Mouse (Mus musculus) neural tube, embryonic 15.5 days (tissue): ENCODE measurements at regions not wholly inside any gene's neighbourhood (a gene's known extent, or its start where the extent isn't known, plus 50 kb on each side); places are given as distances from the start of the nearest gene placed in this dataset.
A peak's percentile ranks its signal among the peaks of the same experiment; 100 is the strongest.

Experiments
- ATAC-seq: fragments of 200-750 bp; cut with Nextera tagmentation; 2 replicates; pipeline ENCODE4 v1.8.0; 2017; ENCODE audit warnings: mild to moderate bottlenecking, moderate TSS enrichment, moderate library complexity; ENCODE audit not compliant: low FRiP score
- H3K27ac ChIP-seq: fragments of 300-500 bp; sonication (generic); replicated peaks from 2 replicates; pipeline ENCODE4 v1.5.1; 2015; ENCODE audit warnings: mild to moderate bottlenecking, inconsistent platforms
- H3K27me3 ChIP-seq: fragments of 300-500 bp; sonication (generic); replicated peaks from 2 replicates; pipeline ENCODE4 v1.6.1; 2015; ENCODE audit warnings: inconsistent platforms
- H3K36me3 ChIP-seq: fragments of 300-500 bp; sonication (generic); 2 replicates; pipeline ENCODE4 v1.6.1; 2015; ENCODE audit warnings: inconsistent platforms
- H3K4me1 ChIP-seq: fragments of 300-500 bp; sonication (generic); 2 replicates; pipeline ENCODE4 v1.6.1; 2015; ENCODE audit warnings: inconsistent platforms
- H3K4me2 ChIP-seq: fragments of 300-500 bp; sonication (generic); 2 replicates; pipeline ENCODE4 v1.6.1; 2015; ENCODE audit warnings: inconsistent platforms, mild to moderate bottlenecking, moderate library complexity
- H3K4me3 ChIP-seq: fragments of 300-500 bp; sonication (generic); replicated peaks from 2 replicates; pipeline ENCODE4 v1.5.1; 2015; ENCODE audit warnings: mild to moderate bottlenecking, inconsistent platforms
- H3K9ac ChIP-seq: fragments of 300-500 bp; sonication (generic); replicated peaks from 2 replicates; pipeline ENCODE4 v1.6.1; 2015; ENCODE audit warnings: mild to moderate bottlenecking, inconsistent platforms
- H3K9me3 ChIP-seq: fragments of 300-500 bp; sonication (generic); replicated peaks from 2 replicates; pipeline ENCODE4 v1.6.1; 2016; ENCODE audit warnings: inconsistent platforms
- WGBS: fragments of 180-500 bp; shearing (Covaris S2); methylation state at CpG from one replicate; pipeline ENCODE4 v1.1.7; 2015; ENCODE audit warnings: mixed read lengths; 5-methylcytosine and 5-hydroxymethylcytosine counted together

- no peak overlapping the region for H3K4me2 ChIP-seq
- ATAC-seq: no peak
- no peak overlapping the region for H3K9ac ChIP-seq
- no peak overlapping the region for H3K4me3 ChIP-seq
- H3K27ac ChIP-seq: no peak overlapping the region
- 90% methylated on average over 5 of the region's 5 CpGs for WGBS
- no peaks in the 10 kb centered on the region for H3K36me3 ChIP-seq
- H3K9me3 ChIP-seq: no peaks in the 10 kb centered on the region
- no peaks in the 10 kb centered on the region for H3K27me3 ChIP-seq
- H3K4me1 ChIP-seq: no peaks in the 10 kb centered on the region
Measured at GRCm38 (mm10) chr9:41745979-41746647, 378.0 kb downstream of the Sorl1 start.

DNA sequence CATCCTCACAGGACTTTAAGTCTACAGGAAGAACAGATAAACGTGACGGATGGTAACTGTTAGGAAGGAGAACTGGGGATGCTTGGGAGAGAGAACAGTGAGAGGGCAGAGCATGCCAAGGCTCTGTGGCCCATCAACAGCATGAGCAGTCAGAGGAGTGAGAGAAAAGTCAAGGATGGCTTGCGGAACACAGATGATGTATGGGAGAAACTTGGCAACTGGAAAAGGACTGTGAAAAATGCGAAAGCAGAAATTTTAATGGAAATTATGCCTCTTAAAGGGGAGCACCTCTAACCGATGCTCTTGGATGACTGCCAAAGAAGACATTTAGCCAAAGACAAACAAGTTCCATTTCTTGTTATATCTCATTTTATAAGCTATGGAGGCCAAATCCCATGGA is 382.6 kb downstream of the Sorl1 start:
- no peaks in the 10 kb centered on the region for H3K9me3 ChIP-seq
- WGBS: 71% methylated on average over 5 of the region's 5 CpGs
- H3K4me3 ChIP-seq: no peak overlapping the region
- no peaks in the 10 kb centered on the region for H3K27me3 ChIP-seq
- peaks cover 9% of the 10 kb centered on the region for H3K4me1 ChIP-seq
- H3K4me2 ChIP-seq: no peak overlapping the region
- H3K9ac ChIP-seq: no peak overlapping the region
- no peak overlapping the region for H3K27ac ChIP-seq
- ATAC-seq: no peak
- H3K36me3 ChIP-seq: no peaks in the 10 kb centered on the region

DNA sequence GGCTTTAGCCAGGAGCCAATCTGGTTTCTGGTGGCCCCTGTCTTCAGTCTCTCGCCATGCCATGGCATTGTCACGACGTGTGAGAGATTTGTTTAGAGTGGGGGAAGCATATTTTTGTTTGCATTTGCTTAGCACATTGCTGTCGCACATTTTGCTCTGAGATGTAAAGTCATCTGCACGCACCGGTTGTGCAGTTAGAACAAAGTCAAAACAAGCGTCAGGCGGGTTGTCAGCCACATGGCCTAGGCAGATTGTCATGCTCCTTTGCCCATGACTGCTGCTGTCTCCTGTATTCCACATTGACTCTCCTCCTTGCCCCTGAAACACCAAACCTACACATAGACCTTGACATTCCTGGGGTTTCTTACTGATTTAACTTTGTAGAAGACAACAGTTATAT is 383.6 kb downstream of the Sorl1 start:
- no peaks in the 10 kb centered on the region for H3K27me3 ChIP-seq
- 96% methylated on average over 8 of the region's 8 CpGs for WGBS
- ATAC-seq: no peak
- H3K9ac ChIP-seq: no peak overlapping the region
- H3K4me3 ChIP-seq: no peak overlapping the region
- no peak overlapping the region for H3K27ac ChIP-seq
- no peaks in the 10 kb centered on the region for H3K9me3 ChIP-seq
- no peak overlapping the region for H3K4me2 ChIP-seq
- peaks cover 13% of the 10 kb centered on the region for H3K4me1 ChIP-seq
- H3K36me3 ChIP-seq: no peaks in the 10 kb centered on the region

GRCm38 (mm10) chr9:41737671-41738070 is 386.4 kb downstream of the Sorl1 start:
- H3K27me3 ChIP-seq: no peaks in the 10 kb centered on the region
- no peaks in the 10 kb centered on the region for H3K36me3 ChIP-seq
- H3K4me2 ChIP-seq: no peak overlapping the region
- 50% methylated on average over 6 of the region's 6 CpGs for WGBS
- no peak for ATAC-seq
- H3K9me3 ChIP-seq: no peaks in the 10 kb centered on the region
- H3K4me3 ChIP-seq: no peak overlapping the region
- H3K9ac ChIP-seq: no peak overlapping the region
- peaks cover 24% of the 10 kb centered on the region for H3K4me1 ChIP-seq
- H3K27ac ChIP-seq: peak overlapping the region; percentile 97

- H3K4me2 ChIP-seq: peak overlapping the region; percentile 60
- no peaks in the 10 kb centered on the region for H3K27me3 ChIP-seq
- no peaks in the 10 kb centered on the region for H3K9me3 ChIP-seq
- H3K4me1 ChIP-seq: peaks cover 24% of the 10 kb centered on the region
- peak overlapping the region; percentile 97 for H3K27ac ChIP-seq
- H3K4me3 ChIP-seq: peak overlapping the region; percentile 39
- no peaks in the 10 kb centered on the region for H3K36me3 ChIP-seq
- ATAC-seq: no peak
- WGBS: 7% methylated on average over 6 of the region's 6 CpGs
- peak overlapping the region; percentile 60 for H3K9ac ChIP-seq
Measured at GRCm38 (mm10) chr9:41736881-41737280, 387.2 kb downstream of the Sorl1 start.

GRCm38 (mm10) chr9:41736234-41736859 is 387.8 kb downstream of the Sorl1 start:
- Histone ChIP-seq H3K4me2 (peak overlapping the region; percentile 60), H3K9me3 (no peaks in the 10 kb centered on the region), H3K27me3 (no peaks in the 10 kb centered on the region), H3K4me1 (peaks cover 24% of the 10 kb centered on the region), H3K9ac (peak overlapping the region; percentile 60), H3K36me3 (no peaks in the 10 kb centered on the region), H3K4me3 (peak overlapping the region; percentile 39), H3K27ac (peak overlapping the region; percentile 97)
- under 1% methylated on average over 16 of the region's 16 CpGs for WGBS
- ATAC-seq: peak; percentile 82

- Histone ChIP-seq H3K4me3 (peak overlapping the region; percentile 39), H3K9me3 (no peaks in the 10 kb centered on the region), H3K4me2 (peak overlapping the region; percentile 60), H3K9ac (peak overlapping the region; percentile 60), H3K27ac (peak overlapping the region; percentile 97), H3K4me1 (peaks cover 24% of the 10 kb centered on the region), H3K36me3 (no peaks in the 10 kb centered on the region), H3K27me3 (no peaks in the 10 kb centered on the region)
- WGBS: under 1% methylated on average over 22 of the region's 22 CpGs
- peak; percentile 87 for ATAC-seq
Measured at GRCm38 (mm10) chr9:41735448-41736233, 388.5 kb downstream of the Sorl1 start.

DNA sequence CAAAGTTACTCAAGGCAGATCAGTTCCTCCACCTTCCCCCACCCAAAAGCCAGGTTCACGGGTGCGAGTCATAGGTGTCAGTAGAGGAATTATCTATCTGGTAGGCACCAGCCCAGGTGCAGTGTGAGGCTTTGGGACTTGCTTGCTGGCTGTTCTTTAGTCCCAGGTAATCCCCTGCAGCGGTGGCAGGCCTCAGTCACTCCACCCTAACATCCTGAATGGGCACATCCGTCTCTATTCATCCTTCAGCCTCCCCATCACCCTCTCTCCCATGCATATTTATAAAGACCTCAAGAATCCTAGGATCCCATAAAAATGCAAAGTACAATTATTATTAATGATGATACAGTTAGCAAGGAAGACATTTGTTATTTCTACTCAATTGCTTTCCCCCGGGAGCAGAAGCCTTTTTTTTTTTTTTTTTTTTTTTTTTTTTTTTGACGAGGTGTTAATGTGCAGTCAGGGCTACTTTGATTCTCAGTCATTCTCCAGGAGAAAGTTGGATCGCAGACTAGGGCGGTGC is 389.1 kb downstream of the Sorl1 start:
- peak overlapping the region; percentile 39 for H3K4me3 ChIP-seq
- no peaks in the 10 kb centered on the region for H3K27me3 ChIP-seq
- peak overlapping the region; percentile 60 for H3K4me2 ChIP-seq
- peak overlapping the region; percentile 97 for H3K27ac ChIP-seq
- no peaks in the 10 kb centered on the region for H3K9me3 ChIP-seq
- no peaks in the 10 kb centered on the region for H3K36me3 ChIP-seq
- 14% methylated on average over 8 of the region's 8 CpGs for WGBS
- no peak for ATAC-seq
- peak overlapping the region; percentile 60 for H3K9ac ChIP-seq
- peaks cover 24% of the 10 kb centered on the region for H3K4me1 ChIP-seq

GRCm38 (mm10) chr9:41721609-41722008 is 402.5 kb downstream of the Sorl1 start:
- no peak overlapping the region for H3K27ac ChIP-seq
- no peak overlapping the region for H3K9ac ChIP-seq
- no peak for ATAC-seq
- no peaks in the 10 kb centered on the region for H3K36me3 ChIP-seq
- no peaks in the 10 kb centered on the region for H3K4me1 ChIP-seq
- H3K4me2 ChIP-seq: no peak overlapping the region
- WGBS: 82% methylated on average over 4 of the region's 4 CpGs
- H3K4me3 ChIP-seq: no peak overlapping the region
- H3K9me3 ChIP-seq: no peaks in the 10 kb centered on the region
- H3K27me3 ChIP-seq: no peaks in the 10 kb centered on the region

DNA sequence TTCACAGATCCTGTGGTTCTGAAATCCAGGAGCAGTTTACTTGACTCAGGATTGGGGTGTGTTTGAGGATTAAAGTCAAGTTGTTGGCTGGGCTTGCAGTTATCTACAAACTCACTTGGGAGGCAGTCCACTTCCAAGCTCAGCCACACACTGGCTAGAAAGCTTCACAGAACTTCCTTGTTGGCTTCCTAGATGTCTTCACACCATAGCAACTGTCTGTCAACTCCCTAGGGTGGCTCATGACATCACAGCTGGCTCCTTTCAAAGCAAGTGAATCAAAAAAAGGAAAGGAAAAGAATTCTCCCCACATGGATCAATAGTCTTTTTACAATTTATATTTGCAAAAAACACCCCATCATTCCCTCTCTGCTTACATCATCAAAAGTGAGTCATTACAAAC is 408.9 kb downstream of the Sorl1 start:
- Histone ChIP-seq H3K9me3 (no peaks in the 10 kb centered on the region), H3K9ac (no peak overlapping the region), H3K4me1 (no peaks in the 10 kb centered on the region), H3K27me3 (no peaks in the 10 kb centered on the region), H3K36me3 (no peaks in the 10 kb centered on the region), H3K4me3 (no peak overlapping the region), H3K27ac (no peak overlapping the region), H3K4me2 (no peak overlapping the region)
- ATAC-seq: no peak

GRCm38 (mm10) chr9:41705972-41706371 is 418.1 kb downstream of the Sorl1 start:
- Histone ChIP-seq H3K27ac (no peak overlapping the region), H3K4me3 (no peak overlapping the region), H3K4me1 (peaks cover 7% of the 10 kb centered on the region), H3K27me3 (no peaks in the 10 kb centered on the region), H3K9ac (no peak overlapping the region), H3K4me2 (no peak overlapping the region), H3K9me3 (no peaks in the 10 kb centered on the region), H3K36me3 (no peaks in the 10 kb centered on the region)
- no peak for ATAC-seq

DNA sequence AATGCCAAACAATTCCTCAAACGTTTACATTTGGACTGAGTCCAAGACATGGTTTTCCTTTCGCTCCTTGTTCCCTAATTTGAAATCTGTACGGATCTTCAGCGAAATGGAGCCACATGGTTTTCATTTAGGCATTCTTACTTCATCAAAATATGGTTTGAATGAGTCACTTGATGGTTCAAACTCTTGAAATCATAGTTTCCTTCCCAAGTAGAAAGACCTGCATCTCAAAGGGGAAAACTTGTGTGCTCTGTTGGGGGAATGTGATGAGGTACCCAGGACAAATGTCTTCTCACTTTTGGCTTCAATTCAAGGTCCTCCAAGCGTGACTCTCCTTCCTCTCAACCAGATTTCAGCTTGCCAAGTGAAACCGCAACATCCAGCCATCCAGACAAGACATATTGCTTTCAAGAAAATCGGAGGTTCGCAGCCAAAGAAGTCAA is 418.6 kb downstream of the Sorl1 start:
- Histone ChIP-seq H3K9ac (no peak overlapping the region), H3K4me3 (no peak overlapping the region), H3K4me2 (no peak overlapping the region), H3K9me3 (no peaks in the 10 kb centered on the region), H3K27ac (no peak overlapping the region), H3K27me3 (no peaks in the 10 kb centered on the region), H3K36me3 (no peaks in the 10 kb centered on the region), H3K4me1 (peaks cover 9% of the 10 kb centered on the region)
- WGBS: 56% methylated on average over 8 of the region's 8 CpGs
- ATAC-seq: no peak
